Mouse (Mus musculus): ENCODE data around the gene Pcdh8. TPM values are rescaled to one million over a fixed set of nuclear protein-coding genes. Genes with fewer than 3 reads are reported as not detected.

The Pcdh8 gene
- 54.6 and 58.9 TPM in 2 replicates for polyA plus RNA-seq (2015; fragmentation: Nextera tagmentation; extraction: Ambion mirVana)

- under 1% methylated on average over 30 of the region's 30 CpGs for WGBS
- Histone ChIP-seq H3K9me3 (no peaks in the 10 kb centered on the region), H3K27ac (replicated peaks) (peak within 1 kb of the TSS; percentile 89), H3K4me3 (peak within 1 kb of the TSS; percentile 60), H3K4me1 (replicated peaks) (peaks cover 69% of the 10 kb centered on the region), H3K36me3 (no peaks in the 10 kb centered on the region), H3K27me3 (no peaks in the 10 kb centered on the region; the same call in 1 of the 2 replicates), H3K4me2 (peak within 1 kb of the TSS; percentile 88), H3K9ac (peak within 1 kb of the TSS; percentile 78)
- peak; percentile 91 for ATAC-seq (ENCODE audit: low FRiP score, low read depth)
Measured at GRCm38 (mm10) chr14:79771094-79771535, at the start of gene Pcdh8. Gene Pcdh8 (minus strand): TSS chr14:79771312.

GRCm38 (mm10) chr14:79814709-79815108 lies 43.6 kb upstream of the Pcdh8 start:
- H3K4me2 ChIP-seq: no peak overlapping the region
- no peaks in the 10 kb centered on the region for H3K27me3 ChIP-seq
- H3K4me3 ChIP-seq: no peak overlapping the region
- H3K27ac ChIP-seq (replicated peaks): no peak overlapping the region
- 53% methylated on average over 8 of the region's 8 CpGs for WGBS
- no peaks in the 10 kb centered on the region for H3K9me3 ChIP-seq
- peaks cover 4% of the 10 kb centered on the region; the same call in 1 of the 2 replicates for H3K4me1 ChIP-seq (replicated peaks)
- H3K9ac ChIP-seq: no peak overlapping the region
- H3K36me3 ChIP-seq: no peaks in the 10 kb centered on the region
- ATAC-seq (ENCODE audit: low FRiP score, low read depth): no peak

DNA sequence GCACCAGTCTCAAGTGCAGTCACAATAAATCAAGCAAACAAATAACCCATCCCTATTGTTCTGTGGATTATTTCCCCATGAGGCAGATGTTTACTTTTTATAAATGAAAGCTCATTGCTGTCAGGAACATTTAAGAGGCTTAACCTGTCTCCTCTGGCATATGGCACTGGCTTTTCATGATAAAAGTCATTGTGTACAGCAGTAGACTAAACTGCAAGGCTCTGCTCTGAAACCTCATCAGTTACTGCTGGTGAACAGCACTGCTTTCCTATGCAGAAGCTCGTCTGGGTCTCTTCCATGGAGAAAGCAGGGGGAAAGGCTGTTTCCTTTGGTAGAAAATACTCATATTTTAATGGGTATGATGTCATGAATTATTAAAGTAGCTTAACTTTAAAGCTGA lies 43.0 kb upstream of the Pcdh8 start:
- Histone ChIP-seq H3K9ac (no peak overlapping the region), H3K36me3 (no peaks in the 10 kb centered on the region), H3K9me3 (no peaks in the 10 kb centered on the region), H3K4me3 (no peak overlapping the region), H3K4me1 (replicated peaks) (peaks cover 4% of the 10 kb centered on the region; the same call in 1 of the 2 replicates), H3K4me2 (no peak overlapping the region), H3K27me3 (no peaks in the 10 kb centered on the region), H3K27ac (replicated peaks) (no peak overlapping the region)
- ATAC-seq (ENCODE audit: low FRiP score, low read depth): no peak
- 21% methylated on average over 1 of the region's 1 CpGs for WGBS

DNA sequence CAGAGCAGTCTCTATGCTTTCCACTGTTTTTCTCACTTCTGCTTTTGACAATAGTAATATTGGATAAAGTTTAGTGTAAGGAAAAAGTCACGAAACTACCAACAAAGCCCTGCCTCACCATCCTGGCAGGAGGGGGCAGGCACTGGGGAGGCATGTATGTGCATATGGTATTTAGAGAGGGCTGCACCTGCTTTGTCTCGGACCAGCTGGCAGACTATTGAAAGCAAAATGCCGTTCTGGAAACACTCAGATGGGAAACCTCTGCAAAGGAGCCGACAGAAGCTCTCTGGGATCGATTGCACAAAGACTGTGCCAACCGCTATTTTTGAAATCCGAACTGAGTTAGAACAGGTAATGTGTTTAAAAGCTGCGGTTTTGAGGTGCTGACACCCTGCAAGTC lies 22.1 kb upstream of the Pcdh8 start:
- Histone ChIP-seq H3K9ac (no peak overlapping the region), H3K9me3 (no peaks in the 10 kb centered on the region), H3K27ac (replicated peaks) (no peak overlapping the region), H3K4me1 (replicated peaks) (no peaks in the 10 kb centered on the region; the same call in 1 of the 2 replicates), H3K36me3 (no peaks in the 10 kb centered on the region), H3K4me3 (no peak overlapping the region), H3K27me3 (no peaks in the 10 kb centered on the region), H3K4me2 (no peak overlapping the region)
- ATAC-seq (ENCODE audit: low FRiP score, low read depth): no peak
- 78% methylated on average over 8 of the region's 8 CpGs for WGBS

DNA sequence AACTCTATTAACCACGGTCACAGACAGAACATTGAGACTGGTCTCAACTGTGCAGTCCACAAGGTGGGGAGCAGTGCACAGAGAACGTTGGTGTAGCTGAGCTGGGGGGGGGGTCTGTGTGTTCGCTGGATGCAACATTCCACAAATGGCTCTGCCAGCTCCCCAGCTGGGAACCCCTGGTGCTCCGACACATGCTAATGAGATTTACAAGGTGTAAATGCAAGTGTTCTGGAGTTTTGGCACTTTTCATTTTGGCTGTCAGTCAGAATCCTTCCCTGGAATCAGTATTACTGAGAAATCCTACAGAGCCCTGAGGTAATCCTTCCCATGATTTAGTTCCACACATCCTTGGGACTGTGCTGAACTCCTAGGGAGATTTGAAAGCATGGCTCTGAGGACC lies 18.4 kb upstream of the Pcdh8 start:
- 33% methylated on average over 4 of the region's 4 CpGs for WGBS
- Histone ChIP-seq H3K4me1 (replicated peaks) (no peaks in the 10 kb centered on the region; the same call in 1 of the 2 replicates), H3K9me3 (no peaks in the 10 kb centered on the region), H3K4me3 (no peak overlapping the region), H3K36me3 (no peaks in the 10 kb centered on the region), H3K27me3 (no peaks in the 10 kb centered on the region), H3K4me2 (no peak overlapping the region), H3K9ac (no peak overlapping the region), H3K27ac (replicated peaks) (no peak overlapping the region)
- no peak for ATAC-seq (ENCODE audit: low FRiP score, low read depth)

GRCm38 (mm10) chr14:79788656-79789204 lies 17.6 kb upstream of the Pcdh8 start:
- no peaks in the 10 kb centered on the region for H3K9me3 ChIP-seq
- H3K27ac ChIP-seq (replicated peaks): no peak overlapping the region
- no peaks in the 10 kb centered on the region; the same call in 1 of the 2 replicates for H3K4me1 ChIP-seq (replicated peaks)
- H3K9ac ChIP-seq: no peak overlapping the region
- H3K4me3 ChIP-seq: no peak overlapping the region
- no peaks in the 10 kb centered on the region for H3K36me3 ChIP-seq
- ATAC-seq (ENCODE audit: low FRiP score, low read depth): no peak
- H3K4me2 ChIP-seq: no peak overlapping the region
- no peaks in the 10 kb centered on the region for H3K27me3 ChIP-seq
- WGBS: 77% methylated on average over 2 of the region's 2 CpGs

DNA sequence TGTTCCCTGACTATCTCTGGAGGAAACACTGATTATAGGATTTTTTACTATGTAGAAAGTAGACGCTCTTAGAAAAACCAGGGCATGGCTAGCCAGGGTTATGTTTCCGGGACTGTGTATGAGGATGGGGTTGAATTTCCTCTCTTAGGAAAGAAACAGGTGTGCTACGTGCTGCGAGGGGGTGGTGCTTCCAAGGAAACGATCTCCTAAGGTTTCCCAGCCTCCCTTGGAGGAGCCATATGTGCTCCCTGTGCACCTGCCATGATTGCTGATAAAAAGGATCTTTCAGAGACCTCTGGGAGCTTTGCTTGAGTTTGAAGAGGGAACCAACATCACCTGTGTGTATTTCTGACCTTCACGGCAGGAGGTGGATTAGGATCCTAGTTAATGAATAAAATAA lies 16.8 kb upstream of the Pcdh8 start:
- Histone ChIP-seq H3K4me2 (no peak overlapping the region), H3K36me3 (no peaks in the 10 kb centered on the region), H3K27ac (replicated peaks) (no peak overlapping the region), H3K9me3 (no peaks in the 10 kb centered on the region), H3K4me3 (no peak overlapping the region), H3K9ac (no peak overlapping the region), H3K27me3 (no peaks in the 10 kb centered on the region), H3K4me1 (replicated peaks) (no peaks in the 10 kb centered on the region; the same call in 1 of the 2 replicates)
- no peak for ATAC-seq (ENCODE audit: low FRiP score, low read depth)
- 87% methylated on average over 6 of the region's 6 CpGs for WGBS

GRCm38 (mm10) chr14:79785400-79785799 lies 14.3 kb upstream of the Pcdh8 start:
- ATAC-seq (ENCODE audit: low FRiP score, low read depth): no peak

DNA sequence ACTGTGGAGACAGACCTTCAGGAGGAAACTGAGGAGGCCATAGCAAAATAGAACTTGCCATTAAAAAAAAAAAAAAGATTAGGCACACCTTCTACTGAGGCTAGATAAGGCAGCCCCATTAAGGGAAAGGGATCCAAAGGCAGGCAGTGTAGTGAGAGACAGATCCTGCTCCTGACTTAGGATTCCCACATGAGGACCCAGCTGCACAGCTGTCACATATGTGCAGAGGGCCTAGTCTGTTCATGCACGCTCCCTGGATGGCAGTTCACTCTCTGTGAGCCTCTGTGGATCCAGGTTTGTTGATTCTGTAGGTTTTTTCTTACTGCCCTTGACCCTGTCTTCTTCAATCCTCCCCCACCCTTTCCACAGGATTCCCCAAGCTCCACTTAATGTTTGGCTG lies 9.8 kb upstream of the Pcdh8 start:
- no peak overlapping the region for H3K27ac ChIP-seq (replicated peaks)
- no peaks in the 10 kb centered on the region for H3K36me3 ChIP-seq
- H3K9ac ChIP-seq: no peak overlapping the region
- WGBS: 65% methylated on average over 1 of the region's 1 CpGs
- H3K4me3 ChIP-seq: no peak overlapping the region
- ATAC-seq (ENCODE audit: low FRiP score, low read depth): no peak
- 0 out of 2 replicates have a peak, but pooled peaks cover 7% of the 10 kb centered on the region for H3K27me3 ChIP-seq
- H3K9me3 ChIP-seq: no peaks in the 10 kb centered on the region
- no peak overlapping the region for H3K4me2 ChIP-seq
- no peaks in the 10 kb centered on the region for H3K4me1 ChIP-seq (replicated peaks)

More at GRCm38 (mm10) chr14:79785400-79785799, 14.3 kb upstream of the Pcdh8 start:
- 60% methylated on average over 4 of the region's 4 CpGs for WGBS
- H3K36me3 ChIP-seq: no peaks in the 10 kb centered on the region
- H3K4me2 ChIP-seq: no peak overlapping the region
- H3K27ac ChIP-seq (replicated peaks): no peak overlapping the region
- no peaks in the 10 kb centered on the region; the same call in 1 of the 2 replicates for H3K4me1 ChIP-seq (replicated peaks)
- H3K9ac ChIP-seq: no peak overlapping the region
- no peaks in the 10 kb centered on the region for H3K9me3 ChIP-seq
- no peak overlapping the region for H3K4me3 ChIP-seq
- no peaks in the 10 kb centered on the region for H3K27me3 ChIP-seq

DNA sequence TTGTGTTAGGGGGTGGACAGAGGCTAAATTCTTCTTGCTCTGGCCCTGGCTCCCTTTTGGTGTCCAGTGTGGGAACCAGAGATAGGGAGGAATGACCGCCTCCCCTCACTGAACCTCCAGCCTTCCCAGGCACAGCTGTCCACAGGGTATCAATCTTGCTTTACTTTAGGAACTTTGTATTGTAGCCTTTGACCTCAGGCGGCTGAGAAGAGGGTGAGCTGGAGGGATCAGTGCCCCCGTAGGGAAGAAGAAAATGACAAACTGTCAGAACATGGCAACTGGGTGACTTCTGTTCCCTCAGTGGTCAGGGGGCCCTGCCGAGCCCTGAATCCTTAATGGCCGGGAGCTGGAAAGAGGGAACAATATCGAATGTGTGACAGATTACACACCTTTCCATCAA lies 9.2 kb upstream of the Pcdh8 start:
- Histone ChIP-seq H3K27me3 (0 out of 2 replicates have a peak, but pooled peaks cover 7% of the 10 kb centered on the region), H3K9ac (no peak overlapping the region), H3K4me3 (no peak overlapping the region), H3K9me3 (no peaks in the 10 kb centered on the region), H3K4me1 (replicated peaks) (no peaks in the 10 kb centered on the region), H3K27ac (replicated peaks) (no peak overlapping the region), H3K4me2 (no peak overlapping the region), H3K36me3 (no peaks in the 10 kb centered on the region)
- WGBS: 23% methylated on average over 6 of the region's 6 CpGs
- no peak for ATAC-seq (ENCODE audit: low FRiP score, low read depth)

GRCm38 (mm10) chr14:79779841-79780240 lies 8.7 kb upstream of the Pcdh8 start:
- WGBS: 49% methylated on average over 4 of the region's 4 CpGs
- Histone ChIP-seq H3K4me2 (no peak overlapping the region), H3K36me3 (no peaks in the 10 kb centered on the region), H3K27ac (replicated peaks) (no peak overlapping the region), H3K4me1 (replicated peaks) (peaks cover 2% of the 10 kb centered on the region), H3K4me3 (no peak overlapping the region), H3K27me3 (0 out of 2 replicates have a peak, but pooled peaks cover 7% of the 10 kb centered on the region), H3K9ac (no peak overlapping the region), H3K9me3 (no peaks in the 10 kb centered on the region)
- no peak for ATAC-seq (ENCODE audit: low FRiP score, low read depth)

- no peaks in the 10 kb centered on the region for H3K9me3 ChIP-seq
- peak overlapping the region; percentile 88 for H3K4me2 ChIP-seq
- H3K27me3 ChIP-seq: peaks cover 5% of the 10 kb centered on the region; the same call in 1 of the 2 replicates
- H3K9ac ChIP-seq: peak overlapping the region; percentile 61
- H3K4me3 ChIP-seq: peak overlapping the region; percentile 50
- no peak for ATAC-seq (ENCODE audit: low FRiP score, low read depth)
- WGBS: under 1% methylated on average over 44 of the region's 44 CpGs
- peaks cover 55% of the 10 kb centered on the region for H3K4me1 ChIP-seq (replicated peaks)
- H3K27ac ChIP-seq (replicated peaks): peak overlapping the region; percentile 73
- H3K36me3 ChIP-seq: no peaks in the 10 kb centered on the region
Measured at GRCm38 (mm10) chr14:79773425-79774391, 2.6 kb upstream of the Pcdh8 start.

Data from hindbrain, embryonic 15.5 days (tissue).